Mouse (Mus musculus): ENCODE data around the gene Cyp2a4.
"Not testable (repeated sequence)": the region's sequence is repeated elsewhere in the genome, so short reads cannot be mapped to it uniquely, and the experiment has no call there.

Gene Cyp2a4

DNA sequence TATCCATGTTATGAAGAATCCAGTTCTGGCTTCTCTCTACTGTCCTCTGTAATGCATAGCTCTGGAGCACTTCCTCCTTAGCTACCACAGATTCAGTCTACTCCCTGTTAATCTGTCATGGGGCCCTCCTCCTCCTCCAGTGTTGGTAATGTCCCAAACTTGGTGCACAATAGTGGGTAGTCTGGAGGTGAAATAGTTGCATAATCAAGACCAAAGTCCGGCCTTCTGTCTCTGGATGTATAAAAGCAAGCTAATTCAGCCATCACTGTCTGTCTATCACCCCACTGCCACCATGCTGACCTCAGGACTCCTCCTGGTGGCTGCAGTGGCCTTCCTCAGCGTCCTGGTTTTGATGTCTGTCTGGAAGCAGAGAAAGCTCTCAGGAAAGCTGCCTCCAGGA is at the start of gene Cyp2a4:
TSS of gene Cyp2a4 (plus strand) at position 244 of the 400 bp plus-strand sequence.
- not testable (repeated sequence) for DNase-seq (ENCODE audit: low spot score in 2 of 2)

DNA sequence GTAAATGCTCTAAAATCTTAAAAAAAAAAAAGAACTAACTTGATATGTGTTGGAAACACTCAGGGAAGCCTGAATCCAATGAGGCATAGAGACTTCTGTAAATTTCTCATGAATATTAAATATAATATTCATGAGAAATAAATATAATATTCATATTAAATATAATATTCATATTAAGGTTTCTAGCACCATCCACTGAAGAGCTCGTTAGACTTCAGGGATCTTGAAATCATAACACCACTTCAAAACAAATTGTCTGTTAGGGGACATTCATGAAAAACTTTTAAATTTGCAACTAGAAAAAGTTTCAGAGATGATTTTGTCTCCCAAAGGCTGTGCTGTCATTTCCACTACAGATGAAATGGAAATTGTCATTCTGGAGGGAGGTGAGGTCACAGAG is 46.9 kb upstream of the Cyp2a4 start, which contains the start of gene Vmn1r184:
TSS of gene Vmn1r184 (plus strand) at position 301 of the 400 bp plus-strand sequence.
- DNase-seq (ENCODE audit: low spot score in 2 of 2) = not testable (repeated sequence)

DNA sequence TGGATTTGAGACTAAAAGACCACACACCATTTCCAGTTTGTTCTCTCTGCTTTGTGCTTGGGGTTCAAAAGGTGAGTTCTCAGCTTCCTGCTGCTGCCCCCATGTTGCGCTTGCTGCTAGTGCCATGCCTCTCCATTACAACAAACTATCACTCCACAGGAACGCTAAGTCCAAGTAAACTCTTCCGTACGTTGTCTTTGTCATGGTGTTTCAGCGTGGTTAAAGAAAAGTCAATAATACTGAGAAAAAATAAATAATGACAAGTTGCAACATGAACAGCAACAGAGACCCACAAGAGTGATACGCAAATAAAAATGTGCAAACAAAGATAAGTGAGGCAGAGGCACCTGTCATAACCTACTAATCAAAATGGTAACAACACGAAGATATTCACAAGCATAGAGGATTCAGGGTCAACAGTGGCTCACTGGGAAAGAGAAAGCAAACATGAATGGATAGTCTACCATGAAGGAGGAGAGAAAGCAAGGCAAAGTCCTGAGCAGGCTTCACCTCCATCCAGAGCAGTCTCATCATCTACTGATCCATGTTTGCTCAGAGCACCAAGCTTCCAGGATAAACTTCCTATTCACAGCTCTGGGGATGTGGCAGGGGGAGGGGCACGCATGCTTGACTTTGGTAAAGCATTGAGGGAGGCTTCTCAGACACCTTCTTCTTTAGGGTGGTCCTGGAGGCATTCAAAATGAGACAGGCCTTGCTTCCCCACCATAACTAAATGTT is 3.4 kb upstream of the Cyp2a4 start:
- not testable (repeated sequence) for DNase-seq (ENCODE audit: low spot score in 2 of 2)

DNA sequence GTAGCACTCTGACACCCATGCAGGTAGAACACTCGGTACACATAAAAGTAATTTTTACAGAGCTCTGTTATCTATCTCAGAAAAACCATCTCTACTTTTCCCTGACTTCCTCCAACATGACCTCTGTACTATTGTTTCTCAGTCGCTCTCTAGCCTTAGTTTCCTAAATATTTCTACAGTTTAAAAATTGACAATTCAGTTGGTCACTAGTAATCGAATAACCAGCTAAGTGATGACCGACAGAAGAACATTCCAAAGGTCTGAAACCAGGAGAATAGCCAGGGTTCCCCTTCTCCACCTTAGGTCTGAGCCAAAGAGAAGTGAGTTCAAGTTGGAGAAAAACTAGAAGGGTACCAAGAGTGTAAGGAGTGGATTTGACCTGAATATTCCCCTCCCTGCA is 4.8 kb downstream of the Cyp2a4 start:
- DNase-seq (ENCODE audit: low spot score in 2 of 2) = not testable (repeated sequence)

DNA sequence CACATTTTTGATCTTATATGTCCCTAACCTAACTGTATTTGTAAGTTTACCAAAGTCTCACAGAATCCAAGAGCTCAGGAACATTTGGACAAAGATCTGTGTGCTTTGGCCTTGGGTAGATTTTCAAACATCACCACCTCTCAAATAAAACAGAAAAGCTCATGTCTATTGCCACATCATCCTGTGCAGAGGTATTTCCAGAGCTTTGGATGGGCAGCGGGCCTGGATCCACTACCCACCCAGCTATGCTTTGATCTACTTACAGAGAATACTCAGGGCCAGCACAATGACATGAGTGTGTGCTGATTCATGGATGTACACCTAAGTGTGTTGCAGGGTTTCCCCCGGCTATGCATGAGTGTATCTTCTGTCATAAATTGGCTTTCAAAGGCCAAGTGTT is 8.2 kb downstream of the Cyp2a4 start:
- not testable (repeated sequence) for DNase-seq (ENCODE audit: low spot score in 2 of 2)

DNA sequence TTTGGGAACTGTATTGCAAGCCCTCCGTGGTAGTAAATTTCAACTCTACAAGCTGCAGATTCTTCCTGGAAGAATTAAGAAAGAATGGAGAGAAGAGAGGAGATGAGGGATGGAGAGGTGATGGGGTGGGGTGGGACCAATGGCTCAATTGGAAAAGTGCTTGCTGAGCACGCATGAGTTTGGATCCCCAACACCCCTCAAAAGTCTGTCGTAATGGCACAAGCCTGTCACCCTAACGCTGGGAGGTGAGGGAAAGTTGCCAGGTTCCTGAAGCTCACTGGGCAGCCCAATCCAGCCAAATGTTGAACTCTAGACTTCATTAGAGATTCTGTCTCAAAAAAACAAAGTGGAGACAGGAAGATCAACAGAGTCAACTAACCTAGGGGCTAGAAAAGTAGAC is 8.8 kb downstream of the Cyp2a4 start:
- not testable (repeated sequence) for DNase-seq (ENCODE audit: low spot score in 2 of 2)

DNA sequence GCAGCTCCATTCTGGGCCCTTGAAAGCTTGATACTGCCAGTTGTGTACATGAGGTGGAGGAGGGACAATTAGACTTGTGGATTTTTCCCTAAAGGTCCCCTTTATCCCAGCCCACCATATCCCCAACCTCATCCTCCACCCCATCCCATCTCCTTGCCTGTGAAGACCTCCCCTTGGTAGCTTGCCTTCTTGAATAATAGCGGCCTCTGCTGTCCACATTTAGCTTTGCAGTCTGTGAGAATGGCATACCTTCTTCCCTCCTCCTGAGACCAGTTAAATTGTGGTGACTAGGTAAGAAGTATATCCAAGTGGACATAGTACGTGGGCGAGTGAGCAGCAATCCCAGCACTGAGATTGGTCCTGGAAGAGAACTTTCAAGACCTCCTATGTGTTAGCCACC is 13.4 kb downstream of the Cyp2a4 start:
- DNase-seq (ENCODE audit: low spot score in 2 of 2) = not testable (repeated sequence)

DNA sequence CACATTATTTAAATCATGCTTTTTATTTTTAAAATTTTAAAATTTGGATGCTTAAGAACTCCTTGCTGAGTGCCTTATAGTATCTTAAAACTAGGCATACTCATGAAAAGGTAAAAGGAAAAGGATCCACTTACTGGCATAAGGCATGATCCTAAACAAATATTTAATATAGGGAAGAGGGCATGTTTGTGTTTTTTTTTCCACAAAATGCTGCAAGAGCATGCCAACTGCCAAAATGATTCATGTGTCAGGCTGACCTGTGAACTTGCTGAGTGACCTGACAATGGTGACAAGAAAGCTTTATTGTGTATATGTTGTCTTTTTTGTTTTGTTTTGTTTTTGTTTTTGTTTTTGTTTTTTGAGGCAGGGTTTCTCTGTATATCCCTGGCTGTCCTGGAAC is 43.2 kb downstream of the Cyp2a4 start:
- not testable (repeated sequence) for DNase-seq (ENCODE audit: low spot score in 2 of 2)

DNA sequence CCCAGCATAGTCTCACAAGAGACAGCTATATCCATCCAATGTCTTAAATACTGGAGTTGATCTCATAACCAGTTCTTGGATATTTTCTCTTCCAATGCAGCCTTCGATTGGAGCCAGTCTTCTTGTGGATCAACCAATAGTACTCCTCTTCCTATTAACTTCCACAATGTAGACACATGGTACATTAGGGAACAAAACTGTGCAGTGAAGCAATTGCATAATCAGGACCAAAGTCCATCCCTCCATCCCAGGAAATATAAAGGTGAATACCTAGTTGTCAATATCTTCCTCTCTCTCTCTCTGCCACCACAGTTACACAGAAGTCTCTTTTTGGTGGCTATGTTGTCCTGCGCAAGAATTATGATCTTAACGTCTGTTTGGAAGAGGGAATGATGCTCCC is 45.3 kb downstream of the Cyp2a4 start:
- not testable (repeated sequence) for DNase-seq (ENCODE audit: low spot score in 2 of 2)

DNA sequence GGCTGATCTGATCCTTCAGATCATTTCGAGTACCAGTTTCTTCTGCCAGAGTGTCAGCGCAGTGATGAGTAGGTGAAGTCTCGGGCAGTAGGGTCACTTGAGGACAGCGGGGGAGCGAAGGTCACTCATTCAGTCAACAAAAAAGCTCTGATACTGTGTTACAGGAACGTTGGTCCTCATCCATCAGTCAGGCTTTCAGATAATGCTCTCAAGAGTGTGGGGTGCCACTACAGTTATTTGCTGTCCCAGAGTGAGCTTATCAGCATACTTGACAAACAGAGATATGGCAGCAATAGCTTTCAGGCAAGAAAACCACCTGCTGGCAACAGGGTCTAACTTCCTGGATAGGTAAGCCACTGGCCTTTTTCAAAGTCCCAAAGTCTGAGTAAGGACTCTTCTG is 49.8 kb downstream of the Cyp2a4 start:
- not testable (repeated sequence) for DNase-seq (ENCODE audit: low spot score in 2 of 2)

Measured in frontal cortex, postnatal 36 days (tissue).